Mouse (Mus musculus): ENCODE measurements around the gene Ddx54.

DNA sequence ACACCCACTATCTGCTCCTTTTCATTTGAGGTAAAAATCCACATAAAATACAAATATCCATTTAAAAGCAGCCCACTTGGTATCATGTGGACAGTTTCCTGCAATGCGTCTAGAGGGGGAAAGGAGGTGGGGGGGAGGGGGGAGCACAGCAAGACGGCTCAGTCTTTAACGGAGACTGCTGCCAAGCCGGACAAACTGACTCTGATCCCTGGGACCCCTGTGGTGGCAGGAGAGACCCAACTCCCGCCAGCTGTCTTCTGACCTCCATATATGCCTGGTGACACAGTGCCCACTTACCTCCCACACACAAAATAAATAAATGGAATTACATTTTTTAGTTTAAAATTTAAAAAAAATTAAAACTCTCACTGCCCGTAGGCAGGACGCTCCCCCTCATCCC is 9.0 kb upstream of the Ddx54 start:
- TF ChIP-seq CTCF (IDR thresholded peaks at IDR 0.05; ENCODE audit: low read depth, low read length) (no peak), EP300 (IDR thresholded peaks at IDR 0.05; ENCODE audit: insufficient read depth, low read depth, low read length) (no peak), POLR2A (IDR thresholded peaks at IDR 0.05; ENCODE audit: insufficient read depth, low read length) (no peak)

All from ES-Bruce4 (cell line).